Mouse (Mus musculus) heart, adult 2 months (tissue): ENCODE data around the gene Mafb. TPM values are rescaled to one million over a fixed set of nuclear protein-coding genes. Genes with fewer than 3 reads are reported as not detected.

Experiments used
- DNase-seq, 2 experiments: peaks; one replicate each; pipeline ENCODE4 v3.0.0; 2021
- H3K27ac ChIP-seq: fragments of 200-600 bp; 2 replicates; pipeline ENCODE4 v1.8.1; 2022
- H3K27me3 ChIP-seq: fragments of 200-500 bp; 2 replicates; pipeline ENCODE4 v1.6.1; 2012; ENCODE audit warnings: mild to moderate bottlenecking, low read length, inconsistent platforms, mixed read lengths; ENCODE audit not compliant: control insufficient read depth, insufficient read depth
- H3K36me3 ChIP-seq: fragments of 200-500 bp; 2 replicates; pipeline ENCODE4 v1.6.1; 2012; ENCODE audit warnings: low read length, inconsistent platforms; ENCODE audit not compliant: control insufficient read depth, insufficient read depth
- H3K4me1 ChIP-seq: fragments of 200-500 bp; 2 replicates; pipeline ENCODE4 v1.6.1; 2011; ENCODE audit warnings: low read length; ENCODE audit not compliant: control insufficient read depth, insufficient read depth
- H3K4me3 ChIP-seq: fragments of 200-600 bp; 2 replicates; pipeline ENCODE4 v1.8.1; 2022
- H3K79me2 ChIP-seq: fragments of 200-500 bp; replicated peaks from 2 replicates; pipeline ENCODE4 v1.6.1; 2012; ENCODE audit warnings: mild to moderate bottlenecking, inconsistent platforms, low read length, moderate library complexity, mixed read lengths; ENCODE audit not compliant: control insufficient read depth, insufficient read depth
- H3K9ac ChIP-seq: fragments of 200-500 bp; 2 replicates; pipeline ENCODE4 v1.6.1; 2012; ENCODE audit warnings: low read depth, mild to moderate bottlenecking, control low read depth, inconsistent platforms, low read length, mixed read lengths
- CTCF ChIP-seq: fragments of 200-600 bp; IDR thresholded peaks from 2 replicates; pipeline ENCODE4 v1.8.1; 2022; ENCODE audit warnings: antibody characterized with exemption, mild to moderate bottlenecking, moderate library complexity
- EP300 ChIP-seq: fragments of 200-500 bp; IDR thresholded peaks from 2 replicates; pipeline ENCODE4 v1.6.1; 2011; ENCODE audit warnings: low read depth, low read length, control low read depth; ENCODE audit not compliant: insufficient read depth
- POLR2A ChIP-seq: fragments of 200-500 bp; IDR thresholded peaks from 2 replicates; pipeline ENCODE4 v1.6.1; 2011; ENCODE audit warnings: mild to moderate bottlenecking, low read depth, low read length, control low read depth; ENCODE audit not compliant: insufficient read depth
- WGBS: fragments of 180-500 bp; shearing (Covaris S2); methylation state at CpG from one replicate; pipeline ENCODE4 v1.1.7; 2018; 5-methylcytosine and 5-hydroxymethylcytosine counted together
- intact Hi-C: fragments of 180-260 bp; cut with DNase I; formaldehyde crosslinking; loops from one replicate; pipeline ENCODE4 v1.15.1; 2025
- polyA plus RNA-seq: library from polyadenylated mRNA; depleted of rRNA; stranded (reverse); fragments of >200 nt; gene quantifications from 2 replicates; pipeline ENCODE4 v1.2.3, GENCODE M21; 2012
- total RNA-seq, 2 experiments: library from RNA; stranded (reverse); gene quantifications; 2 replicates each; pipeline ENCODE4 v1.2.3; 2021

The Mafb gene
- total and polyA plus RNA-seq, 3 experiments = 3.8 to 15.8 (median 11.5) TPM

DNA sequence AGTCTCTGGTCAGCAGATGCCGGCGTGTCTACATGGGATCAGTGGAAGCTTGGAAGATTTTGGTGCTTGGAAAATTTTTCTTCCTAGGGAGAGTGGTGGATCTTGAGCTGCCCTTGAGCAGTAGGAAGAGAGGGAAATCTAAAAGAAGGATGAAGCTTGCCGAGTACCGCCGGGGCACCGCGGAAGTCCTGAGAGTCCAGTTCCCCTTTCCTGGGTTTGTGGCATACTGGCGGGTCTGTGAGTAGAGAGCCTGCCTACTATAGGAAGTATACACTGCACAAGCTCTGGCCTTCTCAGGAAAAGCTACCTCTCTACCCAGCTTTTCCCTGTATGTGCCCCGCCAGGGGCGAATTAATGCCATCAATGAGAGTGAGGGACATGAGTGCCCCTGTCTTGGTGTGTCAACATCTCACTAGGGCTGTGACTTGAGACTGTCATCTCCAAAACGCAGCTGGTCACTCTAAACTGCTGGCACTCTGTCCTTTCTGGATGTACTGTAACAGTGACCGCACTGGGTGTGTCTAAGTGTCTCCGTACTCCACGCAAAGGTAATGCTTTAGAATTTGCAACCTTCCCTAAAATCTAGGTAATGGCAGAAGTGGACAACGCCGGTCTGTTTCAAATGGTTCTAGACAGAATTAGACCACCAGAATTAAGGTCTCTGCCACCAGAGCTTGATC lies 5.3 kb downstream of the Mafb start:
- no peaks in the 10 kb centered on the region; the same call in 1 of the 2 replicates for H3K27me3 ChIP-seq
- intact Hi-C loops = loop anchor here (10.0 kb wide), 2 partner anchors 197 to 1497 kb away; no protein-coding TSS in a partner anchor
- H3K9ac ChIP-seq = no peak overlapping the region
- H3K4me3 ChIP-seq = no peak overlapping the region
- WGBS = 63% methylated on average over 16 of the region's 16 CpGs
- H3K4me1 ChIP-seq = no peaks in the 10 kb centered on the region
- DNase-seq = peak in 1 of 2 experiments; percentile 46
- H3K79me2 ChIP-seq = no peaks in the 10 kb centered on the region
- no peaks in the 10 kb centered on the region for H3K36me3 ChIP-seq
- TF ChIP-seq EP300 (0 out of 2 replicates have a peak, but pooled peaks have one; percentile 2), POLR2A (no peak)
- H3K27ac ChIP-seq = no peak overlapping the region

DNA sequence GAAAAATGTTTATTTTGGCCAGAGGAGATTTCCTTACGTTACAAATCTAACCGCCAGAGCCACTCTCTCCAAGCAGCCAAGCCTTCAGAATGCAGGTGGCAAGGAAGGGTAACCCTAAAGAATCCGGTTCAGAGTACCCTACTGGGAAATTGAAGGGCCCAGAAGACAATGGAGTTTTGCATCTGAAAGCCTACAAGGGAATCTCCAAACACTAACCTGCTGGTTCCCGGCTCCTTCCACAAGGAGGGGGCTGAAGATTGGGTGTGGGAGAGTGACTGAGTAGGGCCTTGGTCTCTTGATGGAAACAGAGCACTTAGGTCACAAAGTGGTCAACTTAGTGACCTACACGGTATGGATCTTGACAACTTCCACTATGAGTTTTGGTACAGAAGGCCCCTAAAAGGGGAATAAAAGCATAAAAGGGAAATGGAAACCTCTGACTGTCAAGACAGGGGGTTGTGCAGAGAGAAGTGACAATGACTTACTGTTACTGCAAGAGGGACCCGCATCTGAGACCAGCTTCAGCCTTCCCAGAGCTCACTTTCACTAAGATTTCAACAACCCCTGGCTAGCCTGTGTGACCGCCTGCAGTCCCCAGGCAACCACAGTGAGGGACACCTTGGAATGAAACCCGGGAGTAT lies 6.5 kb downstream of the Mafb start:
- Histone ChIP-seq H3K36me3 (no peaks in the 10 kb centered on the region), H3K4me1 (no peaks in the 10 kb centered on the region), H3K9ac (no peak overlapping the region), H3K27me3 (no peaks in the 10 kb centered on the region; the same call in 1 of the 2 replicates), H3K79me2 (no peaks in the 10 kb centered on the region), H3K27ac (no peak overlapping the region), H3K4me3 (no peak overlapping the region)
- no peak for DNase-seq
- WGBS = 45% methylated on average over 8 of the region's 8 CpGs
- intact Hi-C loops = loop anchor here (10.0 kb wide), 2 partner anchors 196 to 1496 kb away; no protein-coding TSS in a partner anchor
- TF ChIP-seq EP300 (no peak), POLR2A (no peak), CTCF (no peak)

DNA sequence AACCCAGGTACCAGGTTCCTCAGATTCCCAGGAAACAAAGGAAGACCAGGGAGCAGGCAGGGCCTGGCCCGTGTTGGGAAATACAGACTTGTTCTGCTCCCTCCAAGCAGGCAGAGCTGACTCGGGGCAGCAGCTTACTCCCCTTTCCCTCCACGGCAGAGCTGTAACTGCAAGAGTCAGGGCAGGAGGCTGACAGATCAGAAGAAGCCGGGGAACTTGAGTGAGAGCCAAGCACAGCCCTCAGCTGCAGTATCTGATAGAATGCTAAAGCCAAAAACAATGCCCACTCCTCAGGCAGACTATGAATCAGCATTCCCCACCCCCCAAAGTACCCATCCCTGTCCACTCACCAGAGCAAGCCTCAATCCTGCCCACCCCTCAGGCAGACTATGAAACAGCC lies 8.0 kb downstream of the Mafb start:
- no peak for TF ChIP-seq EP300
- TF ChIP-seq CTCF = no peak
- TF ChIP-seq POLR2A = no peak
- Histone ChIP-seq H3K9ac (no peak overlapping the region), H3K79me2 (no peaks in the 10 kb centered on the region), H3K4me3 (no peak overlapping the region), H3K27ac (no peak overlapping the region), H3K27me3 (no peaks in the 10 kb centered on the region), H3K4me1 (no peaks in the 10 kb centered on the region), H3K36me3 (no peaks in the 10 kb centered on the region)
- intact Hi-C loops = no loop called here
- DNase-seq = no peak
- WGBS = 16% methylated on average over 4 of the region's 4 CpGs

DNA sequence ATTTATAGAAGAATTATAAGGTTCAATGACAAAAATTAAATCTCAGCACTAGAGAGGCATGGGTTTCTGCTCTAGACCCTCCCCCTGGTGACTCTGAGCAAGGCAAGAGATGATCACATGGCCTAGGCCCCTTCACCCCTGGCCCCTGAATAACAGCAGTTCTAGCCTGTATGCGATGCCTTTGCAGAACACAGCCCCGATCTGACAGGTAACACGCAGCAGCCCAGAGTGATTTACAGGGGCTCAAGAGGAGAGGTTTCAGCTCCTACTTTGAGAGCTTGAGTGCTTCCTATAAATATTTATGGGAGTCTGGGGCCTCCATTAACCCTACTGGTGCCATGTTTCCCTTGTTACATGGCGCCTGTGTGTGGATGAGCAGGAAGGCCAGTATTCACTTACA lies 9.4 kb downstream of the Mafb start:
- no peak for TF ChIP-seq CTCF
- TF ChIP-seq EP300 = no peak
- no peak for TF ChIP-seq POLR2A
- Histone ChIP-seq H3K27ac (no peak overlapping the region), H3K27me3 (no peaks in the 10 kb centered on the region), H3K36me3 (no peaks in the 10 kb centered on the region), H3K9ac (no peak overlapping the region), H3K4me1 (no peaks in the 10 kb centered on the region), H3K4me3 (no peak overlapping the region), H3K79me2 (no peaks in the 10 kb centered on the region)
- no peak for DNase-seq
- intact Hi-C loops = no loop called here
- 89% methylated on average over 4 of the region's 4 CpGs for WGBS

DNA sequence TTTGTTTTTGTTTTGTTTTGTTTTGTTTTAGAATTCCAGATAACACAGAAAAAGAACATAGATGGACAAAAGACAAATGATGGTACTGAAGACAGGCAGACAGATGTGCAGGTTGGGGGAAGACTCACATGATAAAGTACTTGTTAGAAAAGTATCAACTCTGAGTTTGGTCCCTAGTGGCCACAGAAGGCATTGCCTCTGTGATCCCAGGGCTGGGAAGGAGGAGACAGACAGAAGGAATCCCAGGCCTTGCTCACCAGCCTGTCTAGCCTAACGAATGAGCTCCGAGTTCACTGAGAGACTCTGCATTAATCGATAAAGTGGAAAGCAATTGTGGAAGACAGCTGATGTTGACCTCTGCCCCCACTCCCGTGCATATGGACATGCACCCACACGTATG lies 10.7 kb downstream of the Mafb start:
- 73% methylated on average over 5 of the region's 5 CpGs for WGBS
- H3K27ac ChIP-seq = no peak overlapping the region
- no peak overlapping the region for H3K9ac ChIP-seq
- H3K79me2 ChIP-seq = no peaks in the 10 kb centered on the region
- no peak for DNase-seq
- no peaks in the 10 kb centered on the region for H3K36me3 ChIP-seq
- H3K4me3 ChIP-seq = no peak overlapping the region
- intact Hi-C loops = no loop called here
- H3K27me3 ChIP-seq = no peaks in the 10 kb centered on the region
- H3K4me1 ChIP-seq = no peaks in the 10 kb centered on the region
- TF ChIP-seq EP300 = no peak
- peak; percentile 67 for TF ChIP-seq CTCF

DNA sequence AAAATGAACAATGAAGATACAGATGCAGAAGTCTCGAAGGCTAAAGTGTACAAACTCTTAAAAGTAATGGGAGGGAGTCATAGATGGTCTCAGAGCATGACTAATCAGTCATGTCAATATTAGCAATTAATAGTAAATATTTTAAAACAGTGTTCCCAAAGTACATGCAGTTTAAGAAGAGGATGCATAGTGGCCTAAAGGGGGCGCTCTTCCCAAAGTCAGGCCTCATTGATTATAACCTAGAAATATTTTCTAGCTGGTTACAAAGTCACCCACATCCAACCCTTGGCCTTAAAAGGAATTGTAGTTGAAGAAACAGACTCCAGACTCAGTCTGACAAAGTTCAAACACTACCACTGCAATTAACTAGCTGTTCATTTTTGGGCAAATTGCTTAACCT lies 12.5 kb downstream of the Mafb start:
- Histone ChIP-seq H3K36me3 (no peaks in the 10 kb centered on the region), H3K4me3 (no peak overlapping the region)
- WGBS = 65% methylated on average over 2 of the region's 2 CpGs

More for the DNA sequence above, 12.5 kb downstream of the Mafb start:
- intact Hi-C loops = no loop called here
- Histone ChIP-seq H3K4me1 (no peaks in the 10 kb centered on the region), H3K27ac (no peak overlapping the region), H3K9ac (no peak overlapping the region), H3K27me3 (no peaks in the 10 kb centered on the region), H3K79me2 (no peaks in the 10 kb centered on the region)
- DNase-seq = no peak
- TF ChIP-seq POLR2A = no peak
- TF ChIP-seq CTCF = peak; percentile 55
